Mouse (Mus musculus): Measurements from ENCODE around the gene Cep83. TPM values are rescaled to one million over a fixed set of nuclear protein-coding genes. Genes with fewer than 3 reads are reported as not detected.

Gene Cep83
- polyA plus RNA-seq (2015; fragmentation: Nextera tagmentation; extraction: Ambion mirVana) = 20.5 and 20.6 TPM in 2 replicates

DNA sequence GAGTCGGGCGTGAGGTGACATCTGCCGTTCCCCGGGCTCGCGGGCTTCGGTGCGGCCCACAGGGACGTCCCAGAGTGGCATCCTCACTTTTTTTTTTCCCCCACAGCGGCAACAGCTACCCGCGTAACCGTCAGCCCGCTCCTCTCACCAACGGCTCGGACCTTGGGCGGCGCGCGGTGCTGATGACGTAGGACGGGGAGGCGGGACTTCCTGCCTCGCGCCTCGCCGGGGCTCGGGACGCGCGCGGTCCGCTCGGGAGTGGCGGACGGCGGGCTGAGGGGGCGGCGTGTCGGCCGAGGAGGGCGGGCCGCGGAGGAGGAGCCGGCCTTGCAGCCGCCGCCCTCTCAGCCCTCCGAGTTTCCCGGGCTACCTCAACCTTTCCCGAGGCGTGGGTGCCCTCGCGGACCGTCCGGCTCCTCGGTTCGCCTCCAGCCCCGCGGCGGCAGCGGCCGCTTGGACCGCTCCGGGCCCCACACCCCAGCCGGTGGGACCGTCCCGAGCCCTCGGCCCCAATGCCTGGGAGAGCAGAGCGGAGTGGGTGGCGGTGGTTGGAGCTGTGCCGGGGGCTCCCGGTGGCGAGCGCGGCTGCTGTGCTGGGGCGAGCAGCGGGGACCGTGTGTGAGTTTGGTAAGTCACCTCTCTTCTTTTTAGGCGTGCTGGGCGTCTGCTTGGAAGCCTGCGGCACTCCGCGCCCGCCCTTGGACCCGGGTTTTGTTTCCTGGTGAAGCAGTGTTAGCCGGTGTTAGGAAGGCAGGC lies at the start of gene Cep83:
Gene Cep83 (plus strand): TSS at position 235 of the 756 bp plus-strand sequence.
- Histone ChIP-seq H3K4me3 (peak within 1 kb of the TSS; percentile 91), H3K4me2 (peak within 1 kb of the TSS; percentile 87), H3K9ac (peak within 1 kb of the TSS; percentile 93), H3K36me3 (no peaks in the 10 kb centered on the region), H3K27me3 (no peaks in the 10 kb centered on the region), H3K9me3 (no peaks in the 10 kb centered on the region), H3K4me1 (replicated peaks) (peaks cover 18% of the 10 kb centered on the region), H3K27ac (peak within 1 kb of the TSS; percentile 92)
- WGBS = under 1% methylated on average over 86 of the region's 86 CpGs
- ATAC-seq (ENCODE audit: low FRiP score) = peak; percentile 99

DNA sequence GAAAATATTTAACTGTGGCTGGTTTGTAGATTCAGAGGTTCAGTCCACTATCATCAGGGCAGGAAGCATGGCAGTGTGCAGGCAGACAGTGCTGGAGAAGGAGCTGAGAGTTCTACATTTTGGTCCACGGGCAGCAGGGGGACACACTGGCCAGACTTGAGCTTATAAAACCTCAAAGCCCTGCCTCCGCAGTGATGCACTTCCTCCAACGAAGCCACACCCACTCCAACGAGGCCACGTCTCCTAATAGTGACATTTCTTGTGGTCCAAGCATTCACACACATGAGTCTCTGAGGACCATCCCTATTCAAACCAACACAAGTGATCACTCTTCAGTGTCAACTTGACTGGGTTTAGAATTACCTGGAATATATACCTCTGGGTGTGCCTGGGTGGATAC lies 49.2 kb upstream of the Cep83 start:
- WGBS = 81% methylated on average over 5 of the region's 5 CpGs
- H3K27ac ChIP-seq = no peak overlapping the region
- no peak overlapping the region for H3K4me2 ChIP-seq
- H3K27me3 ChIP-seq = no peaks in the 10 kb centered on the region
- H3K9ac ChIP-seq = no peak overlapping the region
- no peaks in the 10 kb centered on the region for H3K4me1 ChIP-seq (replicated peaks)
- H3K36me3 ChIP-seq = no peaks in the 10 kb centered on the region
- no peak overlapping the region for H3K4me3 ChIP-seq
- ATAC-seq (ENCODE audit: low FRiP score) = no peak
- no peaks in the 10 kb centered on the region for H3K9me3 ChIP-seq

DNA sequence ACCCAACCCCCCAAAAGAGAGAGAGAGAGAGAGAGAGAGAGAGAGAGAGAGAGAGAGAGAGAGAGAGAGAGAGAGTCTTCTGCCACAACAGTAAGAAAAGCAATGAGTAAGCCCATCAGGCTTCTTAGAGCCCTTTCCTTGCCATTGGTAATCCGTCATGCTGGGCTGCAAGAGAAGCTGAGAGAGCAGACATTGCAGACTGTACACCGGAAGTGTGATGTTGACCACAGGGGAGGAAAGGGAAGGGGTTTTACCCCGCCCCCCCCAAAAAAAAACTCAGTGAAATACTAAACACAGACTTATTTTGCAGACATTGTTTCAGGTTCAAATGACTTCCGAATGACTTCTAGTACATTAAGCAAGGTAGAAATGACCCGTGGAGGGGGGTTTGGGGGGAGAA lies 48.4 kb upstream of the Cep83 start:
- Histone ChIP-seq H3K4me3 (no peak overlapping the region), H3K9me3 (no peaks in the 10 kb centered on the region), H3K27ac (no peak overlapping the region), H3K4me2 (no peak overlapping the region), H3K9ac (no peak overlapping the region), H3K4me1 (replicated peaks) (no peaks in the 10 kb centered on the region), H3K27me3 (no peaks in the 10 kb centered on the region), H3K36me3 (no peaks in the 10 kb centered on the region)
- 82% methylated on average over 5 of the region's 5 CpGs for WGBS
- ATAC-seq (ENCODE audit: low FRiP score) = no peak

DNA sequence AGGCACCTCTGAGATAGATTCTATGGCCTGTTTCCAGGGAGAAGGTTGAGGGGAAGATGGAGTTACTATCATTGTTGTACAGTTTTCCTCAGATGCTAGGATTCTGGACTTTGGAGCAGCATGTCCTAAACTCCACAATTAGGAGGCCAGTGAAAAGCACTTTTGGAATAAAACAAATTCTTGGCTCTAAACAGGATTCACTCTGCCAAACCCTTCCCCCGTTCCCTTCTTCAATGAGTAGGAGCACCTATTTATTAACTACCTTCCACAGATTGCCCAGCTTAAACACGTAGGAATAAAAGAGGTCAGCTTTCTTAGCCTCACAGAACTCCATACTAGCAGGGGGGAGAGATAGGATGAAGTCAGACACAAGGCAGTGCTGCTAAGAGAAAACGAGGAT lies 24.4 kb upstream of the Cep83 start:
- Histone ChIP-seq H3K4me2 (no peak overlapping the region), H3K27me3 (no peaks in the 10 kb centered on the region), H3K4me1 (replicated peaks) (no peaks in the 10 kb centered on the region), H3K9me3 (no peaks in the 10 kb centered on the region), H3K4me3 (no peak overlapping the region), H3K27ac (no peak overlapping the region), H3K9ac (no peak overlapping the region), H3K36me3 (no peaks in the 10 kb centered on the region)
- 85% methylated on average over 3 of the region's 3 CpGs for WGBS
- ATAC-seq (ENCODE audit: low FRiP score) = no peak

DNA sequence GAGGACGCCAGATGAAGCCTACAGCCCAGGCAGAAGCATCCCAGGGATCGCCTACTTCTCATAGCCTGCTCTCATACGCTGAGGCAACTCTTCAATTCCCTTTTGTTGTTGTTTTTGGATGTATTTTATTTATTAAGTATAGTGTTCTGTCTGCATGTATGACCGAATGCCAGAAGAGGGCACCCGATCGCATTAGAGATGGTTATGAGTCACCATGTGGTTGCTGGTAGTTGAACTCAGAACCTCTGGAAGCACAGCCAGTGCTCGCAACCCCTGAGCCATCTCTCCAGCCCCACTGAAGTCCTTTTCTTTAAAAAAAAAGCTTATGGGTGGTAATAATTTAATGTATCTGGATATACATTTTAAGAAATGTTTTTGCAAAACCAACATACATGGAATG lies 24.0 kb upstream of the Cep83 start:
- WGBS = 94% methylated on average over 7 of the region's 7 CpGs
- ATAC-seq (ENCODE audit: low FRiP score) = no peak

DNA sequence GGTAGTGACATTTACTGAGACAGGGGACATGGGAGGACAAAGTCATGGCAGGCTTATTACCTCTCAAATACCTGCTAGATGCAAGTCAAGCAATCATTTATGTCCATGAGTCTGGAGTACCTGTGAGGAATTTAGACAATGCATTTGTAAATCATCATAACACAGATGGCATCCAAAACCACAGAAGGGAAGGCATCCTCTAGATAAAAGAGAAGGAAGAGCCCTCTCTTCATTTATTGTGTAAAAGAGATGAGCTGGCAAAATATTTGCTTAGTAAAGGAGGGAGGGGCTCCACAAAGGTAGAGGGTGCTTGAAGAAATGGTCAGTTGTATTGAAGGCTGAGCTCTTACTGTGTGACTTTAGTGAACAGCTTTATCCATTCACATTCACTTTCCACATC lies 20.3 kb upstream of the Cep83 start:
- H3K9ac ChIP-seq = no peak overlapping the region
- no peak for ATAC-seq (ENCODE audit: low FRiP score)
- no peak overlapping the region for H3K4me2 ChIP-seq
- no peaks in the 10 kb centered on the region for H3K4me1 ChIP-seq (replicated peaks)
- no peaks in the 10 kb centered on the region for H3K27me3 ChIP-seq
- no peak overlapping the region for H3K4me3 ChIP-seq
- H3K9me3 ChIP-seq = no peaks in the 10 kb centered on the region
- H3K27ac ChIP-seq = no peak overlapping the region
- no peaks in the 10 kb centered on the region for H3K36me3 ChIP-seq

More for the DNA sequence above, 24.0 kb upstream of the Cep83 start:
- no peaks in the 10 kb centered on the region for H3K9me3 ChIP-seq
- H3K27me3 ChIP-seq = no peaks in the 10 kb centered on the region
- H3K36me3 ChIP-seq = no peaks in the 10 kb centered on the region
- no peaks in the 10 kb centered on the region for H3K4me1 ChIP-seq (replicated peaks)
- no peak overlapping the region for H3K4me2 ChIP-seq
- H3K27ac ChIP-seq = no peak overlapping the region
- no peak overlapping the region for H3K9ac ChIP-seq
- no peak overlapping the region for H3K4me3 ChIP-seq

DNA sequence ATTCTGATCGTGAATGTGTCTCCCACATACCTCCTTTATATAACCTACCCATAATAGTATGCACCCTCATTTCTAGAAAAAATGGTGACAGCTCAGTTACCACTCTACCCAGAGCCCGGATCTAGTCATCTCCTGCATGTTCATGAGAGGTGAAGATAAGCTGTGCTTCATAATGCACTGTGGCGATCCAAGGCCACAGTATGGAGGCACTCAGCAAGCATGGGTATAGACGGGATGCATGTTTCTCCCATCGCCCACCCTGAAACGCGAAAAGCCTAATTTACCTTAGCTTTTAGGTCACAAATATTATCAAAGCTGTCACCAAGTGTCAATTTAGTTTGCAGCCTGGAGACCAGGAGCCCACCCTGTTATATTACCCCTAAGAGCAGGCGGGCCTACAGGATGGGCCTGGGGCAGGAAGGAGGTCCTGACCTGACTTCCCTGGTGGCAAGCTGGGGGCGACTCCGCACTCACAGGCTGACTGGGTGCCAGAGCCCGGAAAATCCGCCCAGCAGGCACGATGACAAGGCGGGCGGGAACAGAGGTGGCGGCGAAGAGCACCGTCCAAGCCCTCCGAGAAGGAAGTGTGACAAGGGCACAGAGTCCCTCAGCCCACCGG lies 544 bp upstream of the Cep83 start:
- no peaks in the 10 kb centered on the region for H3K9me3 ChIP-seq

DNA sequence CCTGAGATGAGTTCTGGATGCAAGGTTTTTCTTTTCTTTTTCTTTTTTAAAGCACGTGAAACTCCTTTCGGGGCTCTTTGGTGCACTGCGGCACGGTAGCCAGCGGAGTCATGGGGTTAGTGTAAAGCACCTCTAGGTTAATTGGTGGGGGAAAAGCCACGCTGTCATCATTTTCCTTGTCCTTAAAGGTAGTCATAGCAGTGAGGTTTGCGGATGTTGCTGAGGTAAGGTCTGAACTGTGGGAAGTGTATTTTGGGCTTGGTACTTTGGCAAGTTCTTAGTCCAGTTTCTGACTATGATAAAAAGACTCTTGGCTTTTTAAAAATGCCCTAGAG lies 689 bp downstream of the Cep83 start:
- H3K36me3 ChIP-seq = no peaks in the 10 kb centered on the region
- H3K4me2 ChIP-seq = peak overlapping the region; percentile 87
- peak overlapping the region; percentile 93 for H3K9ac ChIP-seq
- no peaks in the 10 kb centered on the region for H3K9me3 ChIP-seq
- no peak for ATAC-seq (ENCODE audit: low FRiP score)
- H3K27me3 ChIP-seq = no peaks in the 10 kb centered on the region
- H3K4me3 ChIP-seq = peak overlapping the region; percentile 91
- WGBS = under 1% methylated on average over 7 of the region's 7 CpGs
- H3K4me1 ChIP-seq (replicated peaks) = peaks cover 18% of the 10 kb centered on the region
- H3K27ac ChIP-seq = peak overlapping the region; percentile 92

More for the DNA sequence above, 544 bp upstream of the Cep83 start:
- Histone ChIP-seq H3K27ac (peak overlapping the region; percentile 92), H3K4me3 (peak overlapping the region; percentile 91), H3K4me2 (peak overlapping the region; percentile 87), H3K36me3 (no peaks in the 10 kb centered on the region), H3K4me1 (replicated peaks) (peaks cover 18% of the 10 kb centered on the region), H3K27me3 (no peaks in the 10 kb centered on the region), H3K9ac (peak overlapping the region; percentile 93)
- ATAC-seq (ENCODE audit: low FRiP score) = peak; percentile 86
- 2% methylated on average over 20 of the region's 20 CpGs for WGBS

DNA sequence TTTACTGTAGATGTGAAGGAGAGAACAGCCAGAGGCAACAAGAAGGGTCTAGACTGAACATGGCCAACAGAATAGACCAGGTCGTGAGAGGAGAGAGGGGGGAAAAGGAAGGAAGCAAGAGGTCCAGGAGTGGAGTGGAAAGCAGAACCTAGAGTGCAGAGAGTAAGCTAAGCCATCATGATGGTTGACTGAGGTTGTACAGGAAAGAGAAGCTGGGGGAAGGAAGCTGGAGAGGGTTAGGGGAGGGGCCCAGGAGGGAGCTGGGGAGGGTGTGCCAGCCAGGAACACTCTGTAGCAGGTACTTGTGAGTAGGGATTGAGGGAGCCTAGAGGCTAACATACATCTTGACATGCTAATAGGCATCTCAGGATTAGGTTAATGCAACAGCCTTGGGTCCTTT lies 1.9 kb downstream of the Cep83 start:
- Histone ChIP-seq H3K27ac (no peak overlapping the region), H3K4me3 (no peak overlapping the region), H3K9ac (no peak overlapping the region), H3K9me3 (no peaks in the 10 kb centered on the region), H3K4me2 (peak overlapping the region; percentile 25; the same call in 1 of the 2 replicates), H3K4me1 (replicated peaks) (peaks cover 18% of the 10 kb centered on the region), H3K27me3 (no peaks in the 10 kb centered on the region), H3K36me3 (no peaks in the 10 kb centered on the region)
- 81% methylated on average over 1 of the region's 1 CpGs for WGBS
- ATAC-seq (ENCODE audit: low FRiP score) = no peak

DNA sequence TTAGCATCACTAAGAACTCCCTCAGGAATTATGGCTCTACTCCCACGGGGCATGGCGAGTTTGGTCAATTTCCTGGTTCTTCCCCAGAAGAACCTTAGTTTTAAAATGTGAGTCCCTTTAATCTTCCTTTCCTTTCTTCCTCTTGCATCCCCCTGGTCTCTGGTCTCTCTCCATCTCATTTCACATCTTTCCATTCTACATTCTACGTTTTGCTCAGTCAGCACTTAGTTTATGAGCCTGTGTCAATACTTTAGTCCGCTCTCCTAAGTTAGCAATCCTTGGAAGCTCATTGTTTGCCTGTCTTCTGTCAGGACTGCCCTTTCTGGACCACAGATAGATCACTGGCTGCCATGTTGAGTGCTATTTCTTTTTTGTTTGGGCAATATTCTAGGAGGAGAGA lies 3.7 kb downstream of the Cep83 start:
- 93% methylated on average over 4 of the region's 4 CpGs for WGBS
- Histone ChIP-seq H3K4me2 (no peak overlapping the region), H3K27ac (no peak overlapping the region), H3K27me3 (no peaks in the 10 kb centered on the region), H3K36me3 (no peaks in the 10 kb centered on the region), H3K9me3 (no peaks in the 10 kb centered on the region), H3K4me3 (no peak overlapping the region), H3K4me1 (replicated peaks) (peaks cover 17% of the 10 kb centered on the region), H3K9ac (no peak overlapping the region)
- no peak for ATAC-seq (ENCODE audit: low FRiP score)

DNA sequence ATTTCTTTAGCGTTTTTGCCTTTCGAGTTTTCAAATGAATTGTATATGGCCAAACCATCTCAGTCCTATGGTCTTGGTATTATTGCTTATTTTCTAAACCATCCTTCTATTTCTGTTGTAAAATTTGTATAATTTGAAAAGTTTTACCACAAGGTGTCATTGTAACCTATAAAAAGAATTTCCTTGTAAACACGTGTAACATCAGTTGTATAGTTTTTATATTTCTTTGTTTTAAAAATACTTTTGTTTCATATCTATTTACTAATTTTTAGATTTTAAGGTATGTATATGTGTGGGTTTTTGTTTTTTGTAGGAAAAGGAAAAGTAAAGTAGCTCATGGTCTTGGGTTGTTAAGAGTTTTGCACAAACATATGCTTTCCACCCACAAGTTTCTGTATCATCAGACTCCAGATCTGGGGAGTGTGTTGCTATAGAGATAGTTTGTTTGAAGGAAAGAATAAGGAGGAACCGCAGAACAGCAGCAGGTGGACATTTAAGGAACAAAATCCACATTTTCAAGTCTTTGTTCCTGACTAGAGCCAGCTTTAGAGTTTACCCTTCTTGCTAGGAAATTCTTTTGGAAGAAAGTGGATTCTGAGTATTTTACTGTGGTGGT lies 17.3 kb downstream of the Cep83 start:
- no peak overlapping the region for H3K4me2 ChIP-seq
- no peak overlapping the region for H3K27ac ChIP-seq
- no peak for ATAC-seq (ENCODE audit: low FRiP score)

DNA sequence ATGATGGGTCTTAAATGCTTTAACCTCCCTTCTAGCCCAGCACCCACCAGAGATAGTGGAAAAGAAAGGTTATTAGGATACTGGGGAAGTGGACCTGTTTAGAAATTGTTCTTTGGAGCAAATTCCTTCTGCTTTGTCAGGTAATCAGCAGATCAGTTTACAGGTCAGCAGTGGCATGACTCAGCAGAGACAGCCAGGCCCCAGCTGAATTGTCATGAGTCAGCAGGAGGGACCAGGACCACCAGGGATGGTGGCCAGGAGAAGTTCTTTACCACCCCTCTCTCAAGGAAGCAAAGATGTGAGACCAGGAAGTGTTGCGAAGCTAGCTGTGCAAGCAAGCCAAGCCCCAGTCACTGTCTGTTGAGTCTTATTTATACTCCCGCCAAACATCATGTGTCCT lies 18.2 kb downstream of the Cep83 start:
- no peak for ATAC-seq (ENCODE audit: low FRiP score)
- Histone ChIP-seq H3K27ac (no peak overlapping the region), H3K4me3 (no peak overlapping the region), H3K9ac (no peak overlapping the region), H3K36me3 (no peaks in the 10 kb centered on the region), H3K9me3 (no peaks in the 10 kb centered on the region), H3K27me3 (no peaks in the 10 kb centered on the region), H3K4me1 (replicated peaks) (no peaks in the 10 kb centered on the region), H3K4me2 (no peak overlapping the region)
- 97% methylated on average over 2 of the region's 2 CpGs for WGBS

More for the DNA sequence above, 17.3 kb downstream of the Cep83 start:
- H3K9ac ChIP-seq = no peak overlapping the region
- no peaks in the 10 kb centered on the region for H3K27me3 ChIP-seq
- H3K4me3 ChIP-seq = no peak overlapping the region
- whole genome bisulfite sequencing = 84% methylated on average over 4 of the region's 4 CpGs
- H3K4me1 ChIP-seq (replicated peaks) = no peaks in the 10 kb centered on the region
- no peaks in the 10 kb centered on the region for H3K36me3 ChIP-seq
- H3K9me3 ChIP-seq = no peaks in the 10 kb centered on the region
